Mouse (Mus musculus) spleen, postnatal 0 days (tissue): ENCODE data around the gene Rgs13. TPM values are rescaled to one million over a fixed set of nuclear protein-coding genes. Genes with fewer than 3 reads are reported as not detected.

Source experiments
- polyA plus RNA-seq: library from polyadenylated mRNA; unstranded; fragments of >200 nt; fragmentation: Nextera tagmentation; extraction: Ambion mirVana; gene quantifications from 2 replicates; pipeline ENCODE4 v1.2.1, GENCODE M21; 2015

Rgs13 gene
- polyA plus RNA-seq, result 0.87 and 2.1 TPM in 2 replicates

GRCm38 (mm10) chr1:144177166-144177565, at the start of gene Rgs13:
Gene Rgs13 (minus strand): TSS chr1:144177372.

Other genes with a start within 250 kb of the Rgs13 start
- 46.1 and 50.9 TPM in 2 replicates for gene Rgs2, start 173.2 kb downstream of the Rgs13 start, polyA plus RNA-seq
- gene Rgs1, start 71.9 kb upstream of the Rgs13 start, polyA plus RNA-seq, result 2.7 and 3.3 TPM in 2 replicates